Mouse (Mus musculus): Measurements from ENCODE around the gene Bmp2. TPM values are rescaled to one million over a fixed set of nuclear protein-coding genes. Genes with fewer than 3 reads are reported as not detected.
A peak's percentile ranks its signal among the peaks of the same experiment; 100 is the strongest.

Gene Bmp2
- total and polyA plus RNA-seq, 3 experiments: not detected

DNA sequence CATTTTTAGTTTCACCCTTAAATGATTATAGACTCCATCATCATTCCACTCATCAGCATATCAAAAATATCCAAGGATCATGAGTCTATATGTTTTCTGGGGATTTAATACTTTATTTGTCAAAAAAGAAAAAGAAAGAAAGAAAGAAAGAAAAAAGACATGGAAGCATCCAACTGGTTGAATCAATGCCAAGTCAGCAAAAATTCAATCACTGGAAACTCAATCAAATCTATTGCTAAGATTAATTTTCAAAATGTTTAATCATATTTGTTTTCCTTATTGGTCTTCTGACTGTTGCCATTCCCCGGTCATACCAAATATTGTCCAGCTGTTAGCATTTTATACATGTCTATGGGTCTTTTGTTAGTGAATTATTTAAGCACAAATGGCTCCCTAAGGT, 11.3 kb upstream of the Bmp2 start:
- no peak overlapping the region for H3K4me3 ChIP-seq (replicated peaks in 1 of 3; ENCODE audit: low read depth in 2 of 3, low read length in 2 of 3, poor library complexity in 1 of 3)
- H3K9me3 ChIP-seq (replicated peaks; ENCODE audit: low read length): peaks cover 14% of the 10 kb centered on the region
- no peaks in the 10 kb centered on the region for H3K79me2 ChIP-seq (replicated peaks; ENCODE audit: control insufficient read depth, extremely low read depth, insufficient read depth, poor library complexity, severe bottlenecking)
- no peaks in the 10 kb centered on the region for H3K27me3 ChIP-seq (replicated peaks)
- TF ChIP-seq MAFK (IDR thresholded peaks at IDR 0.05; ENCODE audit: insufficient replicate concordance, low read length): peak; percentile 66
- no peak for TF ChIP-seq GABPA (IDR thresholded peaks at IDR 0.05; ENCODE audit: insufficient replicate concordance, low read depth, low read length)
- peaks cover 0 to 5% of the 10 kb centered on the region in 2 experiments; a peak in 1 of 4 replicates for H3K4me1 ChIP-seq (ENCODE audit: control insufficient read depth in 1 of 2, insufficient read depth in 2 of 2)
- H3K4me2 ChIP-seq (ENCODE audit: insufficient read depth, low read depth, poor library complexity, severe bottlenecking): no peak overlapping the region
- H3K27ac ChIP-seq (ENCODE audit: insufficient read depth, low read depth): no peak overlapping the region
- dilution Hi-C loops (cut with MboI; ENCODE audit: extremely low pct_ligation_motif_present, extremely low pct_unique_long_range_greater_than_20kb, low sequenced_read_pairs): no loop called here
- no peak for DNase-seq (ENCODE audit: extremely low read depth)
- H3K36me3 ChIP-seq (replicated peaks in 1 of 2; ENCODE audit: control insufficient read depth in 1 of 2, insufficient read depth in 1 of 2, low read length in 1 of 2): no peaks in the 10 kb centered on the region
- no peak overlapping the region for H3K9ac ChIP-seq (ENCODE audit: insufficient read depth, low read depth)
- in situ Hi-C loops (cut with MboI; ENCODE audit: low pct_ligation_motif_present, low pct_unique_long_range_greater_than_20kb, low sequenced_read_pairs): no loop called here

DNA sequence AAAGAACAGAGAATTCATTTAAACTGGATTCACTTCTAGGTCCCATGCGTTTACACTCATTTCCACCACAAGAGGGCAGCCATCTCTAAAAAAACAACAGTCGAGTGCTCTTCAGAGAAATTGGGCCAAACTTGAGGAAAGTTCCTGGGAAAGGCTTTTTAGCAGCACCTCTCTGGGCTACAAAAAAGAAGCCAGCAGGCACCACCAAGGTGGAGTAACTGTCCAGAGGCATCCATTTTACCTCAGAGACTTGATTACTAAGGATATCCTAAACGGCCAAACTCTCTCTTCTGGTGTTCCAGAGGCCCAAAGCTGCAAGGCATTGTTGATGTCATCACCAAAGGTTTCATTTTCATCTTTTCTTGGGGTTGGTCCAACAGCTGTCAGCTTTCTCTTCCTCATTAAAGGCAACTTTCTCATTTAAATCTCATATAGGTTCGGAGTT, 1.7 kb upstream of the Bmp2 start:
- dilution Hi-C loops (cut with MboI; ENCODE audit: extremely low pct_ligation_motif_present, extremely low pct_unique_long_range_greater_than_20kb, low sequenced_read_pairs): no loop called here
- Histone ChIP-seq H3K9me3 (replicated peaks; ENCODE audit: low read length) (peaks cover 32% of the 10 kb centered on the region), H3K79me2 (replicated peaks; ENCODE audit: control insufficient read depth, extremely low read depth, insufficient read depth, poor library complexity, severe bottlenecking) (no peaks in the 10 kb centered on the region), H3K4me3 (replicated peaks in 1 of 3; ENCODE audit: low read depth in 2 of 3, low read length in 2 of 3, poor library complexity in 1 of 3) (no peak overlapping the region), H3K27me3 (replicated peaks) (no peaks in the 10 kb centered on the region), H3K9ac (ENCODE audit: insufficient read depth, low read depth) (no peak overlapping the region), H3K4me1 (ENCODE audit: control insufficient read depth in 1 of 2, insufficient read depth in 2 of 2) (no peaks in the 10 kb centered on the region), H3K4me2 (ENCODE audit: insufficient read depth, low read depth, poor library complexity, severe bottlenecking) (no peak overlapping the region), H3K27ac (ENCODE audit: insufficient read depth, low read depth) (no peak overlapping the region), H3K36me3 (replicated peaks in 1 of 2; ENCODE audit: control insufficient read depth in 1 of 2, insufficient read depth in 1 of 2, low read length in 1 of 2) (no peaks in the 10 kb centered on the region)
- no peak for TF ChIP-seq CHD2 (IDR thresholded peaks at IDR 0.05; ENCODE audit: low read length)
- peak; percentile 25 to 66; a peak in 2 of 4 replicates for TF ChIP-seq CTCF (conservative IDR thresholded peaks at IDR 0.05 in 1 of 2, IDR thresholded peaks at IDR 0.05 in 1 of 2; ENCODE audit: low read depth in 2 of 2, low read length in 2 of 2)
- no peak for TF ChIP-seq RCOR1 (conservative IDR thresholded peaks at IDR 0.05; ENCODE audit: low read depth, low read length)
- peak; percentile 50 for TF ChIP-seq SMC3 (IDR thresholded peaks at IDR 0.05; ENCODE audit: low read depth, low read length)
- TF ChIP-seq RAD21 (IDR thresholded peaks at IDR 0.05; ENCODE audit: low read depth, low read length): peak; percentile 58
- TF ChIP-seq TCF12 (IDR thresholded peaks at IDR 0.05; ENCODE audit: low read depth, low read length): no peak
- peak; percentile 45 for DNase-seq (ENCODE audit: extremely low read depth)
- in situ Hi-C loops (cut with MboI; ENCODE audit: low pct_ligation_motif_present, low pct_unique_long_range_greater_than_20kb, low sequenced_read_pairs): no loop called here

DNA sequence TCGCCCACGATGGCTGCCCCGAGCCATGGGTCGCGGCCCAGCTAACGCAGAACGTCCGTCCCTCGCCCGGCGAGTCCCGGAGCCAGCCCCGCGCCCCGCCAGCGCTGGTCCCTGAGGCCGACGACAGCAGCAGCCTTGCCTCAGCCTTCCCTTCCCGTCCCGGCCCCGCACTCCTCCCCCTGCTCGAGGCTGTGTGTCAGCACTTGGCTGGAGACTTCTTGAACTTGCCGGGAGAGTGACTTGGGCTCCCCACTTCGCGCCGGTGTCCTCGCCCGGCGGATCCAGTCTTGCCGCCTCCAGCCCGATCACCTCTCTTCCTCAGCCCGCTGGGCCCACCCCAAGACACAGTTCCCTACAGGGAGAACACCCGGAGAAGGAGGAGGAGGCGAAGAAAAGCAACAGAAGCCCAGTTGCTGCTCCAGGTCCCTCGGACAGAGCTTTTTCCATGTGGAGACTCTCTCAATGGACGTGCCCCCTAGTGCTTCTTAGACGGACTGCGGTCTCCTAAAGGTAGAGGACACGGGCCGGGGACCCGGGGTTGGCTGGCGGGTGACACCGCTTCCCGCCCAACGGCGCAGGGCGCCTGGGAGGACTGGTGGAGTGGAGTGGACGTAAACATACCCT, 995 bp downstream of the Bmp2 start:
- peaks cover 29% of the 10 kb centered on the region for H3K9me3 ChIP-seq (replicated peaks; ENCODE audit: low read length)
- no peaks in the 10 kb centered on the region for H3K79me2 ChIP-seq (replicated peaks; ENCODE audit: control insufficient read depth, extremely low read depth, insufficient read depth, poor library complexity, severe bottlenecking)
- no peak for TF ChIP-seq MAFK (IDR thresholded peaks at IDR 0.05; ENCODE audit: insufficient replicate concordance, low read length)
- TF ChIP-seq MEF2A (IDR thresholded peaks at IDR 0.05; ENCODE audit: borderline replicate concordance, low read depth, low read length): no peak
- no peak for TF ChIP-seq RAD21 (IDR thresholded peaks at IDR 0.05; ENCODE audit: low read depth, low read length)
- TF ChIP-seq EP300 (IDR thresholded peaks at IDR 0.05; ENCODE audit: low read length): no peak
- TF ChIP-seq JUN (IDR thresholded peaks at IDR 0.05; ENCODE audit: insufficient read depth, low read depth, low read length): no peak
- no peak for TF ChIP-seq MAX (IDR thresholded peaks at IDR 0.05; ENCODE audit: low read length)
- TF ChIP-seq SIN3A (IDR thresholded peaks at IDR 0.05; ENCODE audit: low read length): no peak
- no peak for TF ChIP-seq NELFE (IDR thresholded peaks at IDR 0.05; ENCODE audit: low read depth, low read length)
- TF ChIP-seq ELF1 (IDR thresholded peaks at IDR 0.05; ENCODE audit: low read depth, low read length): no peak
- no peak for TF ChIP-seq KAT2A (IDR thresholded peaks at IDR 0.05; ENCODE audit: insufficient replicate concordance, low read length)
- TF ChIP-seq CTCF (conservative IDR thresholded peaks at IDR 0.05 in 1 of 2, IDR thresholded peaks at IDR 0.05 in 1 of 2; ENCODE audit: low read depth in 2 of 2, low read length in 2 of 2): no peak
- TF ChIP-seq USF1 (IDR thresholded peaks at IDR 0.05; ENCODE audit: low read depth, low read length): no peak
- no peak for TF ChIP-seq IRF4 (IDR thresholded peaks at IDR 0.05; ENCODE audit: low read depth, low read length)
- no peak for TF ChIP-seq GABPA (IDR thresholded peaks at IDR 0.05; ENCODE audit: insufficient replicate concordance, low read depth, low read length)
- TF ChIP-seq ZNF384 (IDR thresholded peaks at IDR 0.05; ENCODE audit: low read depth, low read length): no peak
- no peak for TF ChIP-seq ZC3H11A (IDR thresholded peaks at IDR 0.05; ENCODE audit: low read depth, low read length)
- no peak overlapping the region for H3K4me2 ChIP-seq (ENCODE audit: insufficient read depth, low read depth, poor library complexity, severe bottlenecking)
- no peak overlapping the region for H3K9ac ChIP-seq (ENCODE audit: insufficient read depth, low read depth)
- dilution Hi-C loops (cut with MboI; ENCODE audit: extremely low pct_ligation_motif_present, extremely low pct_unique_long_range_greater_than_20kb, low sequenced_read_pairs) (no loop called here), in situ Hi-C loops (cut with MboI; ENCODE audit: low pct_ligation_motif_present, low pct_unique_long_range_greater_than_20kb, low sequenced_read_pairs) (no loop called here)
- no peaks in the 10 kb centered on the region for H3K27me3 ChIP-seq (replicated peaks)
- H3K4me3 ChIP-seq (replicated peaks in 1 of 3; ENCODE audit: low read depth in 2 of 3, low read length in 2 of 3, poor library complexity in 1 of 3): no peak overlapping the region
- H3K36me3 ChIP-seq (replicated peaks in 1 of 2; ENCODE audit: control insufficient read depth in 1 of 2, insufficient read depth in 1 of 2, low read length in 1 of 2): no peaks in the 10 kb centered on the region
- no peak for DNase-seq (ENCODE audit: extremely low read depth)
- H3K27ac ChIP-seq (ENCODE audit: insufficient read depth, low read depth): no peak overlapping the region
- H3K4me1 ChIP-seq (ENCODE audit: control insufficient read depth in 1 of 2, insufficient read depth in 2 of 2): no peaks in the 10 kb centered on the region
